Mouse (Mus musculus) stomach, embryonic 15.5 days (tissue): ENCODE results near the gene Rfx7. TPM values are rescaled to one million over a fixed set of nuclear protein-coding genes. Genes with fewer than 3 reads are reported as not detected.
"Not testable (repeated sequence)": the region's sequence is repeated elsewhere in the genome, so short reads cannot be mapped to it uniquely, and the experiment has no call there.

ENCODE experiments used
- ATAC-seq: fragments of 200-750 bp; cut with Nextera tagmentation; 2 replicates; pipeline ENCODE4 v1.8.0; 2017; ENCODE audit warnings: low read depth, moderate number of reproducible peaks, moderate TSS enrichment; ENCODE audit not compliant: insufficient read depth, low FRiP score
- H3K27ac ChIP-seq: fragments of 300-500 bp; sonication (generic); 2 replicates; pipeline ENCODE4 v1.5.1; 2015; ENCODE audit warnings: mild to moderate bottlenecking, inconsistent platforms
- H3K27me3 ChIP-seq: fragments of 300-500 bp; sonication (generic); replicated peaks from 2 replicates; pipeline ENCODE4 v1.6.1; 2015; ENCODE audit warnings: inconsistent platforms
- H3K36me3 ChIP-seq: fragments of 300-500 bp; sonication (generic); 2 replicates; pipeline ENCODE4 v1.6.1; 2015; ENCODE audit warnings: inconsistent platforms
- H3K4me1 ChIP-seq: fragments of 300-500 bp; sonication (generic); 2 replicates; pipeline ENCODE4 v1.6.1; 2015; ENCODE audit warnings: inconsistent platforms
- H3K4me2 ChIP-seq: fragments of 300-500 bp; sonication (generic); 2 replicates; pipeline ENCODE4 v1.6.1; 2015; ENCODE audit warnings: mild to moderate bottlenecking, inconsistent platforms
- H3K4me3 ChIP-seq: fragments of 300-500 bp; sonication (generic); replicated peaks from 2 replicates; pipeline ENCODE4 v1.5.1; 2015; ENCODE audit warnings: inconsistent platforms
- H3K9ac ChIP-seq: fragments of 300-500 bp; sonication (generic); 2 replicates; pipeline ENCODE4 v1.6.1; 2015; ENCODE audit warnings: inconsistent platforms
- H3K9me3 ChIP-seq: fragments of 300-500 bp; sonication (generic); 2 replicates; pipeline ENCODE4 v1.6.1; 2016; ENCODE audit warnings: inconsistent platforms
- WGBS: fragments of 180-500 bp; shearing (Covaris S2); methylation state at CpG from one replicate; pipeline ENCODE4 v1.1.7; 2015; 5-methylcytosine and 5-hydroxymethylcytosine counted together
- polyA plus RNA-seq: library from polyadenylated mRNA; unstranded; fragments of >200 nt; fragmentation: Nextera tagmentation; extraction: Ambion mirVana; gene quantifications from 2 replicates; pipeline ENCODE4 v1.2.1, GENCODE M21; 2015

Rfx7 gene
- polyA plus RNA-seq, 1 experiment from 2014 or later: 10.6 TPM

- WGBS: 47% methylated on average over 1 of the region's 1 CpGs
- Histone ChIP-seq H3K27me3 (no peaks in the 10 kb centered on the region), H3K4me1 (peaks cover 11% of the 10 kb centered on the region; the same call in 1 of the 2 replicates), H3K36me3 (no peaks in the 10 kb centered on the region), H3K9ac (no peak overlapping the region), H3K4me2 (no peak overlapping the region), H3K4me3 (no peak overlapping the region), H3K27ac (no peak overlapping the region), H3K9me3 (no peaks in the 10 kb centered on the region)
- no peak for ATAC-seq
These were observed 95.6 kb downstream of the Rfx7 start for GRCm38 (mm10) chr9:72627598-72627997.

DNA sequence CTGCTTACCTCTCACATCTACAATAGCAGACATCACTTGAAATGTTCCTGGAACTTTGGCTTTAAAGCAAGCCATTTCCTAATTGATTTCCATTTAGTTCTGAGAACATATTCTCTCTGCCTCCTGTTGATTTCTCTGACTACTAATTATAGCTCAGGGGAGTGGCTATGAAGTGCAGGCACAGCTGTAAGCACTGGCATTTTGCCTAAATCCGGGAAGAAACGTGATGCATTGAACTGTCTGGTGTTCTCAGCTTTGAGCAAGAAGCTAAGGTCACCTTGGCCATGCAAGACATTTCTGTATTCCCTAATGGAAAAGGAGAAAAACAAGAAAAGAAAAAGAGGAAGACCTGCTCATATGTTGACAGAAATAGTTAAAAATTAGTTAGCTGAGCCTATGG lies 96.6 kb downstream of the Rfx7 start:
- 7% methylated on average over 2 of the region's 2 CpGs for WGBS

DNA sequence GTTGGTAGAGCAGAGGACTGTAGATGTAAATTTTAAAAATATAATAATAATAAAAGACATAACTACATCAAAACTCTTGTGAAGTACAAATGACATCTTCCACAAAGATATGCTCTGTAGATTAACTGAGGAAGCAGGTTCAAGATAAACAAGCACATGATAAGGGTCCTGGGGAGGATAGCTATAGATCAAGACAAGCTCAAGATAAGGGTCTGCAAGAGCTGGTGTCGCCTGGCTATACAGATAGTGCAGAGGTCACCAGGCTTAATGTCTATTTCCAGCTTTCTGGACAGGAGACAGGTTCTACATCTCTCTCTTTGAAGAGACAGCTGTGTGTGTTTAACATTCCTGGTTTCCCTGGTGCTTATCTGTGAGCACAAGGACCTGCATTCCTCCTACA lies 100.2 kb downstream of the Rfx7 start:
- Histone ChIP-seq H3K9ac (no peak overlapping the region), H3K27me3 (no peaks in the 10 kb centered on the region), H3K4me1 (peaks cover 11% of the 10 kb centered on the region; the same call in 1 of the 2 replicates), H3K36me3 (no peaks in the 10 kb centered on the region), H3K27ac (no peak overlapping the region), H3K4me2 (no peak overlapping the region), H3K4me3 (no peak overlapping the region), H3K9me3 (no peaks in the 10 kb centered on the region)
- no peak for ATAC-seq
- 19% methylated on average over 1 of the region's 1 CpGs for WGBS

More for the DNA sequence above, 96.6 kb downstream of the Rfx7 start:
- no peaks in the 10 kb centered on the region for H3K9me3 ChIP-seq
- no peaks in the 10 kb centered on the region for H3K27me3 ChIP-seq
- H3K4me1 ChIP-seq: peaks cover 11% of the 10 kb centered on the region; the same call in 1 of the 2 replicates
- H3K4me2 ChIP-seq: 0 out of 2 replicates have a peak overlapping the region, but pooled peaks have one; percentile 6
- H3K9ac ChIP-seq: no peak overlapping the region
- H3K27ac ChIP-seq: peak overlapping the region; percentile 78; the same call in 1 of the 2 replicates
- H3K4me3 ChIP-seq: no peak overlapping the region
- ATAC-seq: peak; percentile 68; the same call in 1 of the 2 replicates
- H3K36me3 ChIP-seq: no peaks in the 10 kb centered on the region

DNA sequence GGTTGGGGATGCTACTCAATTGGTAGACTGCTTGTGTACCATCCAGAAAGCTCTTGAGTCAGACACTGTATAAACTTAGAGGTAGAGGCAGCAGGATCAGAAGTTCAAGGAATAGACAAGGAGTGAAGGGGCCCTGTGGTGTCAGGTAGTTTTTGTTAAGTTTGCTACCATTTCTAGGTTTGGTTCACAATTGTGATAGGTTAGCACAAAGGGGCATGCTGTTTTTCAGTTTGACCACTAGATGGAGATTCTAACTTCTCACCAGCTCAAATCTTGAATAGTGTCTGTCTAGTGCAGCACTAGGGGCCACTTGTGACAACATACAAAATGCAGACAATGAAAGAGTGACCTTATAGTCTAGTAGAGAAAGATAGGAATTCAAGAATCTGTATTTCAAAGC lies 103.1 kb downstream of the Rfx7 start:
- H3K4me3 ChIP-seq: no peak overlapping the region

DNA sequence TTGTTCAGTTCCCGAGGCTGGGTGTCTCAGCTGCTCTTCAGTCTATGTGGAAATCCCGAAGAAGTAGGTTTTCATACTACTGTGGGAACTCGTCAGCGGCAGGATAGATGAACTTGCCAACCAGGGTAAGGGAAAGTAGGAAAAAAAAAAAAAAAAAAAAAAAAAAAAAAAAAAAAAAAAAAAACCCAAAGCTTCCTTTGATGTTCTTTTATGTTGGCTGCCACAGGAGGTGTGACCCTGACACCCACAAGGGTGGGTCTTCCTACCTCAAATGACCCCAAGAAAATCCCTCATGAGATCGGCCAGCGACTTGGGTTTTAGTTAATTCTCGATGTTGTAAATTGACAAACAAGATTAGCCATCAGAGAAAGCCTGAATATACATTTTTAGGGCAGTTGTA lies 104.5 kb downstream of the Rfx7 start:
- no peak overlapping the region for H3K9ac ChIP-seq
- no peak overlapping the region for H3K4me2 ChIP-seq
- H3K4me1 ChIP-seq: peaks cover 21% of the 10 kb centered on the region
- no peak overlapping the region for H3K4me3 ChIP-seq
- no peaks in the 10 kb centered on the region for H3K9me3 ChIP-seq
- H3K27ac ChIP-seq: no peak overlapping the region
- H3K36me3 ChIP-seq: no peaks in the 10 kb centered on the region
- H3K27me3 ChIP-seq: no peaks in the 10 kb centered on the region
- WGBS: 82% methylated on average over 7 of the region's 7 CpGs
- ATAC-seq: no peak

More for the DNA sequence above, 103.1 kb downstream of the Rfx7 start:
- Histone ChIP-seq H3K9ac (no peak overlapping the region), H3K9me3 (no peaks in the 10 kb centered on the region), H3K27ac (no peak overlapping the region), H3K4me2 (no peak overlapping the region), H3K36me3 (no peaks in the 10 kb centered on the region), H3K27me3 (no peaks in the 10 kb centered on the region), H3K4me1 (peaks cover 10% of the 10 kb centered on the region; the same call in 1 of the 2 replicates)
- ATAC-seq: no peak

- no peaks in the 10 kb centered on the region for H3K9me3 ChIP-seq
- no peaks in the 10 kb centered on the region for H3K27me3 ChIP-seq
- H3K9ac ChIP-seq: no peak overlapping the region
- peaks cover 21% of the 10 kb centered on the region for H3K4me1 ChIP-seq
- 78% methylated on average over 8 of the region's 8 CpGs for WGBS
- no peak overlapping the region for H3K4me2 ChIP-seq
- H3K36me3 ChIP-seq: no peaks in the 10 kb centered on the region
- H3K27ac ChIP-seq: no peak overlapping the region
- ATAC-seq: no peak
- no peak overlapping the region for H3K4me3 ChIP-seq
These were observed 105.2 kb downstream of the Rfx7 start for GRCm38 (mm10) chr9:72637243-72637642.

GRCm38 (mm10) chr9:72638951-72639842 lies 107.2 kb downstream of the Rfx7 start:
- peak overlapping the region; percentile 99 for H3K27ac ChIP-seq
- no peaks in the 10 kb centered on the region for H3K9me3 ChIP-seq
- H3K4me3 ChIP-seq: peak overlapping the region; percentile 25
- WGBS: 50% methylated on average over 9 of the region's 9 CpGs
- no peak overlapping the region for H3K9ac ChIP-seq
- H3K27me3 ChIP-seq: no peaks in the 10 kb centered on the region
- peak overlapping the region; percentile 56 for H3K4me2 ChIP-seq
- no peaks in the 10 kb centered on the region for H3K36me3 ChIP-seq
- ATAC-seq: peak; percentile 70
- peaks cover 24% of the 10 kb centered on the region for H3K4me1 ChIP-seq

- peak overlapping the region; percentile 99 for H3K27ac ChIP-seq
- peak overlapping the region; percentile 56 for H3K4me2 ChIP-seq
- H3K27me3 ChIP-seq: no peaks in the 10 kb centered on the region
- H3K4me1 ChIP-seq: peaks cover 28% of the 10 kb centered on the region
- ATAC-seq: peak; percentile 92
- no peak overlapping the region for H3K9ac ChIP-seq
- H3K4me3 ChIP-seq: peak overlapping the region; percentile 25
- 1% methylated on average over 27 of the region's 27 CpGs for WGBS
- no peaks in the 10 kb centered on the region for H3K9me3 ChIP-seq
- H3K36me3 ChIP-seq: no peaks in the 10 kb centered on the region
These were observed 108.0 kb downstream of the Rfx7 start for GRCm38 (mm10) chr9:72639843-72640621.

- ATAC-seq: no peak
- peak overlapping the region; percentile 56 for H3K4me2 ChIP-seq
- 14% methylated on average over 7 of the region's 7 CpGs for whole genome bisulfite sequencing
- no peaks in the 10 kb centered on the region for H3K9me3 ChIP-seq
- peaks cover 28% of the 10 kb centered on the region for H3K4me1 ChIP-seq
- peak overlapping the region; percentile 99 for H3K27ac ChIP-seq
- H3K36me3 ChIP-seq: no peaks in the 10 kb centered on the region
- no peak overlapping the region for H3K4me3 ChIP-seq
- H3K9ac ChIP-seq: no peak overlapping the region
- H3K27me3 ChIP-seq: no peaks in the 10 kb centered on the region
These were observed 108.6 kb downstream of the Rfx7 start for GRCm38 (mm10) chr9:72640642-72641041.

DNA sequence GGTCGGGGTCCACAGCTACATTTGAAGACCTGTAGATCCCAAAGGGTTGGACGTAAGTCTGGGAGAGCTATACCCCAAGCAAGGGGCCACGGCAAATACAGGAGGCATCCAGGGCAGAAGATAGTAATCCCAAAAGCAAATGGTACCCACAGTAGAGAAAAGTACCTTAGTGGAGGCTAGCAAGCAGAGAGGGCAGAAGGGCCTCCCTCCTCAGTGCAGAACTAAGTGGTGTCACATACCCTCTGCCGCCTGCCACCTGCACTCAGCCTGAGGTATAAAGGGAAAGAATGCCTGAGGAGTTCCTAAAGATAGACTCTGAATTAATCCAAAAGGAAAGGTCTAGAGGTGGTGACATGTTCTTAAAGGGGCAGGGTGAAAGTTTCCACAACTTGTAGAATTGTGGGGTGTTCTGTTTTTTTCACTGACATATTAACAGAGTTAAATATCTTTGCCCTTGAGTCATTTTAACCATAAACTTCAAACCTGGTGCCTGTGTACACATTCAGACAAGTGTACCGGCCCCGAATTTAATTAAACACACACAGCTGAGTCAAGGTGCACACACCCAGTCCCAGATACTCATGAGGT lies 109.1 kb downstream of the Rfx7 start:
- Histone ChIP-seq H3K36me3 (no peaks in the 10 kb centered on the region), H3K27ac (peak overlapping the region; percentile 99), H3K4me1 (peaks cover 28% of the 10 kb centered on the region), H3K4me2 (peak overlapping the region; percentile 56), H3K4me3 (no peak overlapping the region), H3K9ac (no peak overlapping the region), H3K27me3 (no peaks in the 10 kb centered on the region), H3K9me3 (no peaks in the 10 kb centered on the region)
- WGBS: 55% methylated on average over 6 of the region's 6 CpGs
- peak; percentile 40; the same call in 1 of the 2 replicates for ATAC-seq

DNA sequence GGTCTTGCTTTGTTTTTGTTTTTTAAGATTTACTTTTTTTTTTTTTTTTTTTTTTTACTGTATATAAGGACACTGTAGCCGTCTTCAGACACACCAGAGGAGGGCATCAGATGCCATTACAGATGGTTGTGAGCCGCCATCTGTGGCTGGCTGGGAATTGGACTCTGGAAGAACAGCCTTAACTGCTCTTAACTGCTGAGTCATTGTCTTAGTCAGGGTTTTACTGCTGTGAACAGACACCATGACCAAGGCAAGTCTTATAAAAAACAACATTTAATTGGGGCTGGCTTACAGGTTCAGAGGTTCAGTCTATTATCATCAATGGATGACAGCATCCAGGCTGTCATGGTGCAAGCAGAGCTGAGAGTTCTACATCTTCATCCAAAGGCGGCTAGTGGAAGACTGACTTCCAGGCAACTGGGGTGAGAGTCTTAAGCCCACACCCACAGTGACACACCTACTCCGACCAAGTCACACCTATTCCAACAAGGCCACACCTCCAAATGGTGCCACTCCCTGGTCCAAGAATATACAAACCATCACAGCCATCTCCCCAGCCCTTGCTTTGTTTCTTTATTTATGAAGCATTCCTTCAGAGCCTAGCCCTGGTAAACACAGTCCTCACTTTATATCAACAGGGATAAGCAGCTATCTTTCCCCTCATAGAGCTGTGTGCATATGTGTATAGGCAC lies 110.9 kb downstream of the Rfx7 start:
- H3K36me3 ChIP-seq, H3K27ac ChIP-seq, H3K9ac ChIP-seq, H3K4me2 ChIP-seq, H3K27me3 ChIP-seq, H3K4me3 ChIP-seq, ATAC-seq, H3K9me3 ChIP-seq: not testable (repeated sequence)
- peaks cover 28% of the 10 kb centered on the region for H3K4me1 ChIP-seq
- 83% methylated on average over 4 of the region's 4 CpGs for WGBS
